Mouse (Mus musculus) neural tube, embryonic 11.5 days (tissue): ENCODE results near the gene Tmem136. TPM values are rescaled to one million over a fixed set of nuclear protein-coding genes. Genes with fewer than 3 reads are reported as not detected.

Experiments used
- ATAC-seq: fragments of 200-750 bp; cut with Nextera tagmentation; 2 replicates; pipeline ENCODE4 v1.8.0; 2017; ENCODE audit warnings: moderate number of reproducible peaks, mild to moderate bottlenecking, moderate TSS enrichment, moderate library complexity; ENCODE audit not compliant: insufficient read depth, low FRiP score, low TSS enrichment
- DNase-seq: peaks from one replicate; pipeline ENCODE4 v3.0.0-alpha.2; 2015; ENCODE audit warnings: low spot score
- H3K27ac ChIP-seq: fragments of 300-500 bp; sonication (generic); 2 replicates; pipeline ENCODE4 v1.5.1; 2014; ENCODE audit warnings: low read depth, mild to moderate bottlenecking, low read length
- H3K27me3 ChIP-seq: fragments of 300-500 bp; sonication (generic); 2 replicates; pipeline ENCODE4 v1.6.1; 2014; ENCODE audit warnings: mild to moderate bottlenecking, low read length, mixed read lengths; ENCODE audit not compliant: control insufficient read depth, insufficient read depth
- H3K36me3 ChIP-seq: fragments of 300-500 bp; sonication (generic); 2 replicates; pipeline ENCODE4 v1.6.1; 2014; ENCODE audit warnings: mild to moderate bottlenecking, low read length, moderate library complexity, mixed read lengths; ENCODE audit not compliant: control insufficient read depth, insufficient read depth
- H3K4me1 ChIP-seq: fragments of 300-500 bp; sonication (generic); 2 replicates; pipeline ENCODE4 v1.6.1; 2014; ENCODE audit warnings: low read length, mixed read lengths; ENCODE audit not compliant: control insufficient read depth, insufficient read depth
- H3K4me2 ChIP-seq: fragments of 300-500 bp; sonication (generic); 2 replicates; pipeline ENCODE4 v1.6.1; 2014; ENCODE audit warnings: low read depth, mild to moderate bottlenecking, moderate library complexity
- H3K4me3 ChIP-seq: fragments of 300-500 bp; sonication (generic); 2 replicates; pipeline ENCODE4 v1.5.1; 2014; ENCODE audit warnings: low read depth, low read length
- H3K9ac ChIP-seq: fragments of 300-500 bp; sonication (generic); 2 replicates; pipeline ENCODE4 v1.6.1; 2014; ENCODE audit warnings: mild to moderate bottlenecking, low read length
- H3K9me3 ChIP-seq: fragments of 300-500 bp; sonication (generic); 2 replicates; pipeline ENCODE4 v1.6.1; 2016; ENCODE audit warnings: low read length; ENCODE audit not compliant: control insufficient read depth
- WGBS: fragments of 180-500 bp; shearing (Covaris S2); extraction: QIAGEN DNeasy Blood & Tissue Kit; methylation state at CpG from one replicate; pipeline ENCODE4 v1.1.7; 2014; 5-methylcytosine and 5-hydroxymethylcytosine counted together
- polyA plus RNA-seq: library from polyadenylated mRNA; unstranded; fragments of >200 nt; fragmentation: Nextera tagmentation; extraction: Ambion mirVana; gene quantifications from 2 replicates; pipeline ENCODE4 v1.2.1, GENCODE M21; 2014

The Tmem136 gene
- polyA plus RNA-seq, 1 experiment from 2014 or later = 16.2 TPM

- H3K4me1 ChIP-seq = 0 out of 2 replicates have a peak, but pooled peaks cover 3% of the 10 kb centered on the region
- no peak overlapping the region for H3K4me2 ChIP-seq
- H3K9me3 ChIP-seq = no peaks in the 10 kb centered on the region
- no peak for ATAC-seq
- 91% methylated on average over 4 of the region's 4 CpGs for WGBS
- DNase-seq = no peak
- H3K4me3 ChIP-seq = no peak overlapping the region
- H3K27me3 ChIP-seq = no peaks in the 10 kb centered on the region
- H3K9ac ChIP-seq = no peak overlapping the region
- no peak overlapping the region for H3K27ac ChIP-seq
- H3K36me3 ChIP-seq = no peaks in the 10 kb centered on the region
Observed at GRCm38 (mm10) chr9:43114833-43115232, 1.5 kb downstream of the Tmem136 start.

- no peak overlapping the region for H3K9ac ChIP-seq
- no peak overlapping the region for H3K27ac ChIP-seq
- no peaks in the 10 kb centered on the region for H3K9me3 ChIP-seq
- ATAC-seq (no peak), DNase-seq (no peak)
- H3K27me3 ChIP-seq = no peaks in the 10 kb centered on the region
- 0 out of 2 replicates have a peak, but pooled peaks cover 5% of the 10 kb centered on the region for H3K4me1 ChIP-seq
- WGBS = 86% methylated on average over 8 of the region's 8 CpGs
- no peaks in the 10 kb centered on the region for H3K36me3 ChIP-seq
- no peak overlapping the region for H3K4me3 ChIP-seq
- H3K4me2 ChIP-seq = no peak overlapping the region
Observed at GRCm38 (mm10) chr9:43110286-43110980, 5.9 kb downstream of the Tmem136 start.

- Histone ChIP-seq H3K4me3 (no peak overlapping the region), H3K9ac (no peak overlapping the region), H3K27ac (no peak overlapping the region), H3K4me1 (peaks cover 7% of the 10 kb centered on the region; the same call in 1 of the 2 replicates), H3K4me2 (no peak overlapping the region), H3K9me3 (no peaks in the 10 kb centered on the region), H3K36me3 (no peaks in the 10 kb centered on the region), H3K27me3 (no peaks in the 10 kb centered on the region)
- DNase-seq (no peak), ATAC-seq (no peak)
- 88% methylated on average over 7 of the region's 7 CpGs for WGBS
Observed at GRCm38 (mm10) chr9:43109125-43109524, 7.2 kb downstream of the Tmem136 start.

- no peak for ATAC-seq
- Histone ChIP-seq H3K4me2 (no peak overlapping the region), H3K4me1 (peaks cover 11% of the 10 kb centered on the region; the same call in 1 of the 2 replicates), H3K27ac (no peak overlapping the region), H3K36me3 (no peaks in the 10 kb centered on the region), H3K4me3 (no peak overlapping the region), H3K9ac (no peak overlapping the region), H3K9me3 (no peaks in the 10 kb centered on the region), H3K27me3 (no peaks in the 10 kb centered on the region)
- WGBS = 87% methylated on average over 3 of the region's 3 CpGs
- no peak for DNase-seq
Observed at GRCm38 (mm10) chr9:43108721-43109120, 7.6 kb downstream of the Tmem136 start.

GRCm38 (mm10) chr9:43108081-43108480, 8.3 kb downstream of the Tmem136 start:
- Histone ChIP-seq H3K36me3 (no peaks in the 10 kb centered on the region), H3K4me2 (no peak overlapping the region), H3K27ac (no peak overlapping the region), H3K9ac (no peak overlapping the region), H3K4me3 (no peak overlapping the region), H3K4me1 (peaks cover 16% of the 10 kb centered on the region; the same call in 1 of the 2 replicates), H3K27me3 (no peaks in the 10 kb centered on the region), H3K9me3 (no peaks in the 10 kb centered on the region)
- 94% methylated on average over 1 of the region's 1 CpGs for WGBS
- ATAC-seq (no peak), DNase-seq (no peak)

GRCm38 (mm10) chr9:43107555-43107954, 8.8 kb downstream of the Tmem136 start:
- Histone ChIP-seq H3K4me1 (peaks cover 18% of the 10 kb centered on the region; the same call in 1 of the 2 replicates), H3K27ac (no peak overlapping the region), H3K4me3 (no peak overlapping the region), H3K4me2 (no peak overlapping the region), H3K9me3 (no peaks in the 10 kb centered on the region), H3K27me3 (no peaks in the 10 kb centered on the region), H3K9ac (no peak overlapping the region), H3K36me3 (no peaks in the 10 kb centered on the region)
- WGBS = 66% methylated on average over 5 of the region's 5 CpGs
- DNase-seq (no peak), ATAC-seq (no peak)

GRCm38 (mm10) chr9:43107187-43107517, 9.2 kb downstream of the Tmem136 start, which contains the start of gene Arhgef12:
TSS of gene Arhgef12 (minus strand) at chr9:43107239.
- 46% methylated on average over 10 of the region's 10 CpGs for WGBS
- peak within 1 kb of the TSS; percentile 93 for H3K4me3 ChIP-seq
- peak; percentile 26 for DNase-seq

GRCm38 (mm10) chr9:43106426-43107186, 9.8 kb downstream of the Tmem136 start:
- no peak for DNase-seq
- ATAC-seq = peak; percentile 37; the same call in 1 of the 2 replicates
- Histone ChIP-seq H3K36me3 (no peaks in the 10 kb centered on the region), H3K4me1 (peaks cover 18% of the 10 kb centered on the region; the same call in 1 of the 2 replicates), H3K4me3 (peak overlapping the region; percentile 93), H3K4me2 (peak overlapping the region; percentile 72), H3K9ac (peak overlapping the region; percentile 95), H3K9me3 (no peaks in the 10 kb centered on the region), H3K27me3 (no peaks in the 10 kb centered on the region), H3K27ac (peak overlapping the region; percentile 85)
- WGBS = 28% methylated on average over 22 of the region's 22 CpGs

More at GRCm38 (mm10) chr9:43107187-43107517, 9.2 kb downstream of the Tmem136 start, which contains the start of gene Arhgef12:
- peak within 1 kb of the TSS; percentile 85 for H3K27ac ChIP-seq
- no peaks in the 10 kb centered on the region for H3K27me3 ChIP-seq
- H3K4me1 ChIP-seq = peaks cover 18% of the 10 kb centered on the region; the same call in 1 of the 2 replicates
- H3K4me2 ChIP-seq = peak within 1 kb of the TSS; percentile 72
- no peaks in the 10 kb centered on the region for H3K9me3 ChIP-seq
- no peak for ATAC-seq
- H3K36me3 ChIP-seq = no peaks in the 10 kb centered on the region
- H3K9ac ChIP-seq = peak within 1 kb of the TSS; percentile 95
